Mouse (Mus musculus) ES-E14 (cell line): ENCODE measurements around the gene Sprr2d. TPM values are rescaled to one million over a fixed set of nuclear protein-coding genes. Genes with fewer than 3 reads are reported as not detected.

Experiments
- DNase-seq: peaks from one replicate; pipeline ENCODE4 v3.0.0-alpha.2; 2013; ENCODE audit warnings: low read depth, low spot score
- H3K27ac ChIP-seq: 2 replicates; pipeline ENCODE4 v1.5.1; 2012; ENCODE audit warnings: low read depth, mild to moderate bottlenecking, low read length, moderate library complexity, mixed read lengths; ENCODE audit not compliant: poor library complexity, insufficient read depth, severe bottlenecking
- H3K36me3 ChIP-seq: 2 replicates; pipeline ENCODE4 v1.6.1; 2012; ENCODE audit warnings: mild to moderate bottlenecking, low read length, moderate library complexity, mixed read lengths; ENCODE audit not compliant: control insufficient read depth, poor library complexity, insufficient read depth, severe bottlenecking
- H3K4me1 ChIP-seq, 2 experiments: fragments of 150-350 bp in 1 of 2; sonication (generic) in 1 of 2; 2 replicates each; pipeline ENCODE4 v1.6.1; 2012; ENCODE audit warnings: low read length in 2 of 2, mild to moderate bottlenecking in 1 of 2, mixed read lengths in 1 of 2; ENCODE audit not compliant: control insufficient read depth in 2 of 2, insufficient read depth in 2 of 2, poor library complexity in 1 of 2
- H3K4me3 ChIP-seq, 2 experiments: fragments of 150-350 bp in 1 of 2; sonication (generic) in 1 of 2; 2 replicates each; pipeline ENCODE4 v1.5.1; 2012; ENCODE audit warnings: low read length in 2 of 2, low read depth in 1 of 2, mild to moderate bottlenecking in 1 of 2, mixed read lengths in 1 of 2; ENCODE audit not compliant: insufficient read depth in 1 of 2, poor library complexity in 1 of 2, severe bottlenecking in 1 of 2
- H3K9ac ChIP-seq: 2 replicates; pipeline ENCODE4 v1.6.1; 2012; ENCODE audit warnings: low read depth, mild to moderate bottlenecking, low read length, mixed read lengths; ENCODE audit not compliant: poor library complexity, insufficient read depth, severe bottlenecking
- H3K9me3 ChIP-seq: fragments of 150-350 bp; sonication (generic); 2 replicates; pipeline ENCODE4 v1.6.1; 2012; ENCODE audit warnings: low read depth, mild to moderate bottlenecking, low read length; ENCODE audit not compliant: control insufficient read depth, insufficient read depth
- CHD2 ChIP-seq: IDR thresholded peaks from 2 replicates; pipeline ENCODE4 v1.6.1; 2014; ENCODE audit warnings: mild to moderate bottlenecking, low read depth, low read length, inconsistent platforms
- HCFC1 ChIP-seq: IDR thresholded peaks from 2 replicates; pipeline ENCODE4 v1.6.1; 2012; ENCODE audit warnings: low read length, inconsistent platforms, borderline replicate concordance; ENCODE audit not compliant: insufficient read depth
- MAFK ChIP-seq: IDR thresholded peaks from 2 replicates; pipeline ENCODE4 v1.6.1; 2014; ENCODE audit warnings: mild to moderate bottlenecking, low read depth, low read length, inconsistent platforms; ENCODE audit not compliant: insufficient read depth
- ZC3H11A ChIP-seq: IDR thresholded peaks from 2 replicates; pipeline ENCODE4 v1.6.1; 2012; ENCODE audit warnings: low read depth, mild to moderate bottlenecking, inconsistent platforms, low read length, borderline replicate concordance
- ZNF384 ChIP-seq: IDR thresholded peaks from 2 replicates; pipeline ENCODE4 v1.6.1; 2012; ENCODE audit warnings: low read depth, low read length, inconsistent platforms
- in situ Hi-C, 2 experiments: fragments of 600-800 bp; cut with MboI; formaldehyde crosslinking; loops; one replicate each; pipeline ENCODE4 v1.15.1; 2025; ENCODE audit warnings: low sequenced_read_pairs in 2 of 2, inconsistent platforms in 1 of 2; ENCODE audit not compliant: unreplicated experiment in 2 of 2
- total RNA-seq: library from RNA; depleted of rRNA; stranded (reverse); fragments of 300-350 nt; gene quantifications from 2 replicates; pipeline ENCODE4 v1.2.3, GENCODE M21; 2012; rRNA removed

Gene Sprr2d
- not detected in 2 replicates for total RNA-seq

GRCm38 (mm10) chr3:92338840-92339239 is at the start of gene Sprr2d:
TSS of gene Sprr2d (plus strand) at chr3:92339140.
- Histone ChIP-seq H3K4me1 (no peaks in the 10 kb centered on the region), H3K9ac (no peak within 1 kb of the TSS), H3K36me3 (no peaks in the 10 kb centered on the region), H3K27ac (no peak within 1 kb of the TSS), H3K4me3 (no peak within 1 kb of the TSS), H3K9me3 (no peaks in the 10 kb centered on the region)
- in situ Hi-C loops: no loop called here
- no peak for TF ChIP-seq ZNF384
- TF ChIP-seq HCFC1: no peak
- no peak for TF ChIP-seq MAFK
- TF ChIP-seq CHD2: no peak
- no peak for TF ChIP-seq ZC3H11A
- DNase-seq: no peak

- no peak for DNase-seq
- in situ Hi-C loops: no loop called here
- Histone ChIP-seq H3K9me3 (no peaks in the 10 kb centered on the region), H3K4me1 (no peaks in the 10 kb centered on the region), H3K27ac (no peak overlapping the region), H3K9ac (no peak overlapping the region), H3K4me3 (no peak overlapping the region), H3K36me3 (no peaks in the 10 kb centered on the region)
- TF ChIP-seq MAFK (no peak), HCFC1 (no peak), CHD2 (no peak), ZNF384 (no peak), ZC3H11A (no peak)
Observed at GRCm38 (mm10) chr3:92307406-92307805, 31.5 kb upstream of the Sprr2d start.

GRCm38 (mm10) chr3:92316320-92316719 is 22.6 kb upstream of the Sprr2d start, which contains the start of gene Sprr2b:
TSS of gene Sprr2b (plus strand) at chr3:92316620.
- TF ChIP-seq MAFK (no peak), HCFC1 (no peak)
- Histone ChIP-seq H3K4me1 (no peaks in the 10 kb centered on the region), H3K27ac (no peak within 1 kb of the TSS), H3K9ac (no peak within 1 kb of the TSS), H3K4me3 (no peak within 1 kb of the TSS), H3K9me3 (no peaks in the 10 kb centered on the region), H3K36me3 (no peaks in the 10 kb centered on the region)
- DNase-seq: no peak
- in situ Hi-C loops: no loop called here

- in situ Hi-C loops: no loop called here
- no peaks in the 10 kb centered on the region for H3K9me3 ChIP-seq
- no peak for DNase-seq
- no peaks in the 10 kb centered on the region for H3K36me3 ChIP-seq
- no peak overlapping the region for H3K27ac ChIP-seq
- no peak for TF ChIP-seq MAFK
- H3K9ac ChIP-seq: no peak overlapping the region
- H3K4me1 ChIP-seq: no peaks in the 10 kb centered on the region
- no peak overlapping the region for H3K4me3 ChIP-seq
Observed at GRCm38 (mm10) chr3:92317384-92317783, 21.6 kb upstream of the Sprr2d start.

GRCm38 (mm10) chr3:92336278-92336677 is 2.7 kb upstream of the Sprr2d start:
- Histone ChIP-seq H3K4me3 (no peak overlapping the region), H3K27ac (no peak overlapping the region)

More at GRCm38 (mm10) chr3:92336278-92336677, 2.7 kb upstream of the Sprr2d start:
- no peak for DNase-seq
- in situ Hi-C loops: no loop called here
- Histone ChIP-seq H3K36me3 (no peaks in the 10 kb centered on the region), H3K9ac (no peak overlapping the region), H3K9me3 (no peaks in the 10 kb centered on the region), H3K4me1 (no peaks in the 10 kb centered on the region)
- no peak for TF ChIP-seq HCFC1
- TF ChIP-seq ZC3H11A: no peak
- no peak for TF ChIP-seq ZNF384
- TF ChIP-seq CHD2: no peak
- no peak for TF ChIP-seq MAFK
